Mouse (Mus musculus) hindbrain, embryonic 15.5 days (tissue): ENCODE measurements around the gene Dcaf7. TPM values are rescaled to one million over a fixed set of nuclear protein-coding genes. Genes with fewer than 3 reads are reported as not detected.
"Not testable (repeated sequence)": the region's sequence is repeated elsewhere in the genome, so short reads cannot be mapped to it uniquely, and the experiment has no call there.

Experiments
- ATAC-seq: fragments of 200-750 bp; cut with Nextera tagmentation; 2 replicates; pipeline ENCODE4 v1.8.0; 2017; ENCODE audit warnings: low read depth, moderate number of reproducible peaks, moderate TSS enrichment; ENCODE audit not compliant: low FRiP score
- H3K27ac ChIP-seq: fragments of 300-500 bp; sonication (generic); replicated peaks from 2 replicates; pipeline ENCODE4 v1.5.1; 2015; ENCODE audit warnings: mild to moderate bottlenecking, inconsistent platforms
- H3K27me3 ChIP-seq: fragments of 300-500 bp; sonication (generic); 2 replicates; pipeline ENCODE4 v1.6.1; 2015; ENCODE audit warnings: control low read depth, inconsistent platforms
- H3K36me3 ChIP-seq: fragments of 300-500 bp; sonication (generic); 2 replicates; pipeline ENCODE4 v1.6.1; 2015; ENCODE audit warnings: control low read depth, inconsistent platforms
- H3K4me1 ChIP-seq: fragments of 300-500 bp; sonication (generic); replicated peaks from 2 replicates; pipeline ENCODE4 v1.6.1; 2015; ENCODE audit warnings: control low read depth, inconsistent platforms
- H3K4me2 ChIP-seq: fragments of 300-500 bp; sonication (generic); 2 replicates; pipeline ENCODE4 v1.6.1; 2015; ENCODE audit warnings: moderate library complexity, mild to moderate bottlenecking, inconsistent platforms
- H3K4me3 ChIP-seq: fragments of 300-500 bp; sonication (generic); 2 replicates; pipeline ENCODE4 v1.5.1; 2015; ENCODE audit warnings: mild to moderate bottlenecking, inconsistent platforms
- H3K9ac ChIP-seq: fragments of 300-500 bp; sonication (generic); 2 replicates; pipeline ENCODE4 v1.6.1; 2015; ENCODE audit warnings: inconsistent platforms
- H3K9me3 ChIP-seq: fragments of 300-500 bp; sonication (generic); 2 replicates; pipeline ENCODE4 v1.6.1; 2016; ENCODE audit warnings: control low read depth, inconsistent platforms
- WGBS: fragments of 180-500 bp; shearing (Covaris S2); methylation state at CpG from one replicate; pipeline ENCODE4 v1.1.7; 2015; 5-methylcytosine and 5-hydroxymethylcytosine counted together
- polyA plus RNA-seq: library from polyadenylated mRNA; unstranded; fragments of >200 nt; fragmentation: Nextera tagmentation; extraction: Ambion mirVana; gene quantifications from 2 replicates; pipeline ENCODE4 v1.2.1, GENCODE M21; 2015

The Dcaf7 gene
- polyA plus RNA-seq, 1 experiment from 2014 or later: 158 TPM

GRCm38 (mm10) chr11:106046584-106046983, 9.9 kb downstream of the Dcaf7 start:
- 88% methylated on average over 9 of the region's 9 CpGs for WGBS
- no peak for ATAC-seq
- H3K36me3 ChIP-seq: peaks cover 34% of the 10 kb centered on the region

GRCm38 (mm10) chr11:106053921-106054320, 17.2 kb downstream of the Dcaf7 start:
- Histone ChIP-seq H3K27me3 (no peaks in the 10 kb centered on the region), H3K4me1 (no peaks in the 10 kb centered on the region), H3K9ac (no peak overlapping the region), H3K36me3 (peaks cover 84% of the 10 kb centered on the region), H3K9me3 (no peaks in the 10 kb centered on the region), H3K27ac (no peak overlapping the region), H3K4me3 (no peak overlapping the region), H3K4me2 (no peak overlapping the region)
- WGBS: 96% methylated on average over 2 of the region's 2 CpGs
- ATAC-seq: no peak

More at GRCm38 (mm10) chr11:106046584-106046983, 9.9 kb downstream of the Dcaf7 start:
- Histone ChIP-seq H3K9me3 (no peaks in the 10 kb centered on the region), H3K4me1 (no peaks in the 10 kb centered on the region), H3K9ac (no peak overlapping the region), H3K4me2 (no peak overlapping the region), H3K27ac (no peak overlapping the region), H3K4me3 (no peak overlapping the region), H3K27me3 (no peaks in the 10 kb centered on the region)

GRCm38 (mm10) chr11:106054600-106054999, 17.9 kb downstream of the Dcaf7 start:
- H3K27ac ChIP-seq: no peak overlapping the region
- ATAC-seq: no peak
- H3K9me3 ChIP-seq: no peaks in the 10 kb centered on the region
- no peak overlapping the region for H3K4me2 ChIP-seq
- peaks cover 88% of the 10 kb centered on the region for H3K36me3 ChIP-seq
- H3K9ac ChIP-seq: no peak overlapping the region
- H3K4me1 ChIP-seq: no peaks in the 10 kb centered on the region
- 98% methylated on average over 8 of the region's 8 CpGs for WGBS
- H3K27me3 ChIP-seq: no peaks in the 10 kb centered on the region
- H3K4me3 ChIP-seq: no peak overlapping the region

GRCm38 (mm10) chr11:106055341-106055740, 18.7 kb downstream of the Dcaf7 start:
- Histone ChIP-seq H3K4me2 (no peak overlapping the region), H3K27me3 (no peaks in the 10 kb centered on the region), H3K9me3 (no peaks in the 10 kb centered on the region), H3K9ac (no peak overlapping the region), H3K36me3 (peaks cover 93% of the 10 kb centered on the region), H3K4me3 (no peak overlapping the region), H3K27ac (no peak overlapping the region), H3K4me1 (no peaks in the 10 kb centered on the region)
- 93% methylated on average over 6 of the region's 6 CpGs for WGBS
- no peak for ATAC-seq

- Histone ChIP-seq H3K9me3 (no peaks in the 10 kb centered on the region), H3K36me3 (peaks cover 80% of the 10 kb centered on the region), H3K27ac (no peak overlapping the region), H3K4me3 (no peak overlapping the region), H3K27me3 (no peaks in the 10 kb centered on the region), H3K4me2 (no peak overlapping the region), H3K4me1 (no peaks in the 10 kb centered on the region), H3K9ac (no peak overlapping the region)
- no peak for ATAC-seq
- 95% methylated on average over 8 of the region's 8 CpGs for WGBS
Observed at GRCm38 (mm10) chr11:106056819-106057491, 20.3 kb downstream of the Dcaf7 start.

- Histone ChIP-seq H3K4me1 (no peaks in the 10 kb centered on the region), H3K36me3 (peaks cover 70% of the 10 kb centered on the region), H3K27me3 (no peaks in the 10 kb centered on the region), H3K4me3 (no peak overlapping the region), H3K9ac (no peak overlapping the region), H3K27ac (no peak overlapping the region), H3K4me2 (no peak overlapping the region), H3K9me3 (no peaks in the 10 kb centered on the region)
- WGBS: 76% methylated on average over 8 of the region's 8 CpGs
- ATAC-seq: no peak
Observed at GRCm38 (mm10) chr11:106058020-106058419, 21.3 kb downstream of the Dcaf7 start.

GRCm38 (mm10) chr11:106060549-106060948, 23.9 kb downstream of the Dcaf7 start:
- no peaks in the 10 kb centered on the region for H3K27me3 ChIP-seq
- H3K4me3 ChIP-seq: no peak overlapping the region
- WGBS: 94% methylated on average over 1 of the region's 1 CpGs
- no peak overlapping the region for H3K27ac ChIP-seq
- no peak overlapping the region for H3K4me2 ChIP-seq
- H3K9ac ChIP-seq: no peak overlapping the region
- peaks cover 7% of the 10 kb centered on the region; the same call in 1 of the 2 replicates for H3K4me1 ChIP-seq
- peaks cover 45% of the 10 kb centered on the region for H3K36me3 ChIP-seq
- no peaks in the 10 kb centered on the region for H3K9me3 ChIP-seq
- no peak for ATAC-seq

- 94% methylated on average over 1 of the region's 1 CpGs for WGBS
- no peak overlapping the region for H3K27ac ChIP-seq
- H3K4me1 ChIP-seq: peaks cover 8% of the 10 kb centered on the region
- no peaks in the 10 kb centered on the region for H3K27me3 ChIP-seq
- no peak overlapping the region for H3K4me2 ChIP-seq
- H3K9me3 ChIP-seq: no peaks in the 10 kb centered on the region
- H3K9ac ChIP-seq: no peak overlapping the region
- no peak for ATAC-seq
- peaks cover 37% of the 10 kb centered on the region for H3K36me3 ChIP-seq
- H3K4me3 ChIP-seq: no peak overlapping the region
Observed at GRCm38 (mm10) chr11:106061311-106061710, 24.6 kb downstream of the Dcaf7 start.

GRCm38 (mm10) chr11:106063756-106064155, 27.1 kb downstream of the Dcaf7 start:
- no peak overlapping the region for H3K9ac ChIP-seq
- no peak overlapping the region for H3K4me3 ChIP-seq
- peaks cover 13% of the 10 kb centered on the region for H3K36me3 ChIP-seq
- no peak overlapping the region for H3K27ac ChIP-seq
- H3K4me2 ChIP-seq: no peak overlapping the region
- no peak for ATAC-seq
- H3K9me3 ChIP-seq: no peaks in the 10 kb centered on the region
- 90% methylated on average over 5 of the region's 5 CpGs for WGBS
- H3K27me3 ChIP-seq: no peaks in the 10 kb centered on the region
- H3K4me1 ChIP-seq: peaks cover 19% of the 10 kb centered on the region

GRCm38 (mm10) chr11:106065073-106065922, 28.6 kb downstream of the Dcaf7 start:
- no peaks in the 10 kb centered on the region for H3K36me3 ChIP-seq
- peak overlapping the region; percentile 81 for H3K4me3 ChIP-seq
- no peaks in the 10 kb centered on the region for H3K27me3 ChIP-seq
- peak overlapping the region; percentile 89 for H3K27ac ChIP-seq
- H3K4me1 ChIP-seq: peaks cover 19% of the 10 kb centered on the region
- no peaks in the 10 kb centered on the region for H3K9me3 ChIP-seq
- H3K9ac ChIP-seq: peak overlapping the region; percentile 45
- 43% methylated on average over 18 of the region's 18 CpGs for WGBS
- H3K4me2 ChIP-seq: peak overlapping the region; percentile 82
- ATAC-seq: no peak

GRCm38 (mm10) chr11:106065923-106066571, 29.4 kb downstream of the Dcaf7 start, which contains the start of gene Taco1:
Gene Taco1, plus strand, starts transcription at chr11:106066061.
- WGBS: under 1% methylated on average over 49 of the region's 49 CpGs
- H3K27me3 ChIP-seq: no peaks in the 10 kb centered on the region
- ATAC-seq: peak; percentile 96
- peak within 1 kb of the TSS; percentile 82 for H3K4me2 ChIP-seq
- H3K9me3 ChIP-seq: no peaks in the 10 kb centered on the region
- H3K27ac ChIP-seq: peak within 1 kb of the TSS; percentile 89
- no peaks in the 10 kb centered on the region for H3K36me3 ChIP-seq
- peak within 1 kb of the TSS; percentile 81 for H3K4me3 ChIP-seq
- H3K9ac ChIP-seq: peak within 1 kb of the TSS; percentile 88
- H3K4me1 ChIP-seq: peaks cover 19% of the 10 kb centered on the region

- H3K27me3 ChIP-seq, ATAC-seq, H3K9me3 ChIP-seq, H3K36me3 ChIP-seq: not testable (repeated sequence)
- peak overlapping the region; percentile 82 for H3K4me2 ChIP-seq
- H3K4me1 ChIP-seq: peaks cover 19% of the 10 kb centered on the region
- 15% methylated on average over 23 of the region's 23 CpGs for WGBS
- H3K27ac ChIP-seq: peak overlapping the region; percentile 89
- H3K4me3 ChIP-seq: peak overlapping the region; percentile 81
- peak overlapping the region; percentile 88 for H3K9ac ChIP-seq
Observed at GRCm38 (mm10) chr11:106066616-106067015, 29.9 kb downstream of the Dcaf7 start.
